Mouse (Mus musculus): ENCODE data around the gene Coro6.

DNA sequence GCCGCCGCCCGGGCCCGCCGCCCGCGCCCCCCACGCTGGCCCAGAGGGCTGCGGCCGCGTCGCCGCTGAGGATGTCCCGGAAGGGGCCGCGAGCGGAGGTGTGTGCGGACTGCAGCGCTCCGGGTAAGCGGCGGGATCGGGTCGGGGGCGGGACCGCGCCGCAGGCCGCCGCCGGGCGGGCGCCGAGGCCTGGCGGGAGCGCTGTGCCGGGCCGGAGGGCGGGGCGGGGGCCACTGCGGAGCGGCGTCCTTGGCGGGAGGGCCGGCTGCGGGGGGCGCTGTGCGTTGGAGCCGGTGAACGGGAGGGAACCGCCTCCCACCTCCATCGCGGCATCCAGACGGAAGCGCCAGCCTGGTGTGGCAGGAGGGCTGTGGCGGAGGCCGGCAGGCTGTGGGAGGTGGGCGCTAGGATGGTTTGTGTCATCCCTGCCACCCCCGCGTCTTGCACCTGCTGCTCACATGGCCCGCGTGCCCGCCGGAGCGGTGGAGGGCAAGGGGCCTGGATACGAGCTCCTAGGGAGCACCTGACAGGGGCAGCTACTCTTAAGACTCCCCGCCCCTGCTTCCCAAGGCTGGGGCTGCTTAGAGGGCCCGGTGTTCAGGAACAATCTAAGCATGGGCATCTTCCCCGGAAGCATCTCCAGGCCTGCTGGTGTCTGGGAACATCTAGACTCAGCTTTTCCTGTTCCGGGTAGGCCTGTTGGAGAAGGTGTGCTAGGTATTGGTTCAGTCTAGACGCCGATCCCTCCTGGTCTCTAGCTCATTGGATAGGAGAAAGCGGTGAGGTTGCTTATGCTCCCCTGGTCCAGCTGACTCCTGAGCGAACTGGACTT lies 31.5 kb downstream of the Coro6 start, which contains the start of gene Git1:
- TF ChIP-seq CTCF (IDR thresholded peaks at IDR 0.05; ENCODE audit: low read depth, low read length) (no peak), POLR2A (IDR thresholded peaks at IDR 0.05; ENCODE audit: borderline replicate concordance, low read depth, low read length) (no peak)
